Mouse (Mus musculus) limb, embryonic 13.5 days (tissue): ENCODE measurements around the gene Kcnj15. TPM values are rescaled to one million over a fixed set of nuclear protein-coding genes. Genes with fewer than 3 reads are reported as not detected.

Source experiments
- ATAC-seq: fragments of 200-750 bp; cut with Nextera tagmentation; 2 replicates; pipeline ENCODE4 v1.8.0; 2017; ENCODE audit warnings: low read depth, moderate number of reproducible peaks, moderate TSS enrichment; ENCODE audit not compliant: low FRiP score
- H3K27ac ChIP-seq: fragments of 300-500 bp; sonication (generic); 2 replicates; pipeline ENCODE4 v1.5.1; 2015; ENCODE audit warnings: inconsistent platforms, mild to moderate bottlenecking, moderate library complexity
- H3K27me3 ChIP-seq: fragments of 300-500 bp; sonication (generic); 2 replicates; pipeline ENCODE4 v1.6.1; 2015; ENCODE audit warnings: mild to moderate bottlenecking, inconsistent platforms
- H3K36me3 ChIP-seq: fragments of 300-500 bp; sonication (generic); 2 replicates; pipeline ENCODE4 v1.6.1; 2015; ENCODE audit warnings: inconsistent platforms, mild to moderate bottlenecking, moderate library complexity
- H3K4me1 ChIP-seq: fragments of 300-500 bp; sonication (generic); 2 replicates; pipeline ENCODE4 v1.6.1; 2015; ENCODE audit warnings: inconsistent platforms
- H3K4me2 ChIP-seq: fragments of 300-500 bp; sonication (generic); replicated peaks from 2 replicates; pipeline ENCODE4 v1.6.1; 2015; ENCODE audit warnings: inconsistent platforms, mild to moderate bottlenecking, moderate library complexity
- H3K4me3 ChIP-seq: fragments of 300-500 bp; sonication (generic); 2 replicates; pipeline ENCODE4 v1.5.1; 2015; ENCODE audit warnings: moderate library complexity, mild to moderate bottlenecking, inconsistent platforms
- H3K9ac ChIP-seq: fragments of 300-500 bp; sonication (generic); 2 replicates; pipeline ENCODE4 v1.6.1; 2015; ENCODE audit warnings: mild to moderate bottlenecking, inconsistent platforms
- H3K9me3 ChIP-seq: fragments of 300-500 bp; sonication (generic); 2 replicates; pipeline ENCODE4 v1.6.1; 2016; ENCODE audit warnings: inconsistent platforms
- WGBS: fragments of 180-500 bp; shearing (Covaris S2); methylation state at CpG from one replicate; pipeline ENCODE4 v1.1.7; 2015; 5-methylcytosine and 5-hydroxymethylcytosine counted together
- polyA plus RNA-seq: library from polyadenylated mRNA; unstranded; fragments of >200 nt; fragmentation: Nextera tagmentation; extraction: Ambion mirVana; gene quantifications from 2 replicates; pipeline ENCODE4 v1.2.1, GENCODE M21; 2015

Kcnj15 gene
- polyA plus RNA-seq, 1 experiment from 2014 or later = 1.3 TPM

DNA sequence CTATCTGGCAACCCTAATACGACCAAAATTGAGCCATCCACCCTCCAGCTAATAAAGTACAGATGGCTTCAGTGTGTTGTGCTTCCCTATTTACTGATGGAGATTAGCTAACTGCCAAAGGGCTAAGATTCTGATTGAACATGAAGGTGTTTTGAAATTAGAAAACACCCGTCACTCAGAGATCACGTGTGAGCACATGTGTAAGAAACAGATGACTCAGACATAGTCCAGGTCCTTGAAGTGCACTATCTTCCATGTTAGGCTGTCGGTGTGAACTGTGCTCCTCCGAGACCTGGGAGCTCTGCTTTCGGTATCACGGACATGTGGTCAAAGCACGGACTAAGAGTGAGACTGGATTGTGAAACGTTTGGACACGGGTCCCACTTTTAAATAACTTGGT, 26.0 kb downstream of the Kcnj15 start:
- Histone ChIP-seq H3K9me3 (no peaks in the 10 kb centered on the region), H3K27ac (no peak overlapping the region), H3K4me3 (no peak overlapping the region), H3K9ac (no peak overlapping the region), H3K27me3 (no peaks in the 10 kb centered on the region), H3K4me1 (no peaks in the 10 kb centered on the region), H3K4me2 (no peak overlapping the region), H3K36me3 (no peaks in the 10 kb centered on the region)
- WGBS = 79% methylated on average over 10 of the region's 10 CpGs
- no peak for ATAC-seq

DNA sequence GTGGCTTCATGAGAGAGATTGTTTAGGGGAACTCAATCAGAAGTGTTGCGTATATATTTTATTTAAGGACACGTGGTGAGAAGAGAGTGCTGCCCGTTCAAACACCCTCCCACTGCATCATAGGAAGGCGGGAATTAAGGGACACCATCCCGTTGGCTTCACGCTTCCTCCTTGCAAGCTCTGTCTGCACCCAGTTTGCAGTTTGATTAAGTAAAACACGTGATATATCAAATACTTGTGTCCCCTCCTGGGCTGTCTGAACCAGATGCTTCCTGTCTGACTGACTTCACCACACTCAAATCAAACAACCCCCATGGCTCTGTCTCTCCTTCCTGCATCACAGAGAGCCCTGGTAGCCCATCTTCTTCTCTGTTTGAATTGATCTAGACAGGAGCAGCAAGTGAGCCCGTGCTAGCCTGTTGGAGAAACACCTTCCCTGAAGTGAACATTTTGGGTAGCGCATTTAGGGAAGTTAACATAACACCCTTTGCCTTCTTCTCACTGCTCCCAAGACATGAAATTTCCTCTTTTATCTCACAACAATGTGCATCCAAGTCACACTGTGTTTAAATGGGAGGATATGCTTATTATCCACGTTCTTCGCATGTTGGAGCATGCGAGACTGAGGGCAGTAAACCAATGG, 26.8 kb downstream of the Kcnj15 start:
- no peaks in the 10 kb centered on the region for H3K27me3 ChIP-seq
- no peaks in the 10 kb centered on the region for H3K36me3 ChIP-seq
- no peak overlapping the region for H3K9ac ChIP-seq
- no peaks in the 10 kb centered on the region for H3K9me3 ChIP-seq
- H3K4me1 ChIP-seq = no peaks in the 10 kb centered on the region
- H3K4me3 ChIP-seq = no peak overlapping the region
- 79% methylated on average over 12 of the region's 12 CpGs for WGBS
- H3K27ac ChIP-seq = no peak overlapping the region
- ATAC-seq = no peak
- no peak overlapping the region for H3K4me2 ChIP-seq

DNA sequence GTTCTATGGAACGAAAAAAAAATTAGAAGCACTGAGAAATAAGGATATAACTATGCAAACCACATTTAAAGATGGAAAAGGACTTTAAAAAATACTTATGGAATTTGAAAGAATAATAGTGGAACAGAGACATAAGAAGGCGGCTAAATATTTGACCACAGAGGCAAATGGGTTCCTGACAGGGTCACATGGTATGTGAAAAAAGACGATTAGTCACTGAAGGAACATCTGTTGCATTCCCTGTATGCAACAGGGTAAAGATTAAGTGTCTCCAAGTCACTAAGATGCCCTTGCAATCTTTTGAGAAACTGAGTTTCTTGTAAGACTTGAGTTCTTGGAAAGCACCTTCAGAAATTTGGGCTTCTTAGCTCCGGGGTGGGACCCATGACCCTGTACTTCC, 27.7 kb downstream of the Kcnj15 start:
- Histone ChIP-seq H3K9ac (no peak overlapping the region), H3K4me1 (no peaks in the 10 kb centered on the region)
- WGBS = 77% methylated on average over 4 of the region's 4 CpGs

DNA sequence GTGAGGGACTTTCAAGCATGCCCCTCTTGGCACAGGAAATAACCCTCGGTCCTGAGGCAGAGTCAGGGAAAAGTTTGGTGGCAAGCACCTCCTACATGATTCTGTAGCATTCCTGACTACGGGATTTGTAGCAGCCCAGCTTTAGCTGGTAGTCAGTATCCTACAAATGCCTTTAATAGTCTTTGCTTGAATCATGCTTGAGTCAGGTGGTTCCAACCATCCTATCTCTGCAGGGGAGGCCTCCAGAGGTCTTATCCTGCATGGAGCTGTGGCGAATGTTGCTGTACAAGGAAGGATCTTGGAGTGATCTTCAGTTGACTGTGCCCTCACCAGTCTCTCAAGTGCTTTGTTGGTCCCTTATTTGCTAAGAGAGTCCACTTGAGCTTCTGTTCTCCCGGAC, 28.4 kb downstream of the Kcnj15 start:
- Histone ChIP-seq H3K4me2 (no peak overlapping the region), H3K4me3 (no peak overlapping the region), H3K27me3 (no peaks in the 10 kb centered on the region), H3K36me3 (no peaks in the 10 kb centered on the region), H3K27ac (no peak overlapping the region), H3K9ac (no peak overlapping the region), H3K4me1 (no peaks in the 10 kb centered on the region), H3K9me3 (no peaks in the 10 kb centered on the region)
- ATAC-seq = no peak
- 83% methylated on average over 4 of the region's 4 CpGs for WGBS

More for the DNA sequence above, 27.7 kb downstream of the Kcnj15 start:
- no peak overlapping the region for H3K27ac ChIP-seq
- H3K4me3 ChIP-seq = no peak overlapping the region
- ATAC-seq = no peak
- no peaks in the 10 kb centered on the region for H3K36me3 ChIP-seq
- H3K4me2 ChIP-seq = no peak overlapping the region
- no peaks in the 10 kb centered on the region for H3K9me3 ChIP-seq
- no peaks in the 10 kb centered on the region for H3K27me3 ChIP-seq

DNA sequence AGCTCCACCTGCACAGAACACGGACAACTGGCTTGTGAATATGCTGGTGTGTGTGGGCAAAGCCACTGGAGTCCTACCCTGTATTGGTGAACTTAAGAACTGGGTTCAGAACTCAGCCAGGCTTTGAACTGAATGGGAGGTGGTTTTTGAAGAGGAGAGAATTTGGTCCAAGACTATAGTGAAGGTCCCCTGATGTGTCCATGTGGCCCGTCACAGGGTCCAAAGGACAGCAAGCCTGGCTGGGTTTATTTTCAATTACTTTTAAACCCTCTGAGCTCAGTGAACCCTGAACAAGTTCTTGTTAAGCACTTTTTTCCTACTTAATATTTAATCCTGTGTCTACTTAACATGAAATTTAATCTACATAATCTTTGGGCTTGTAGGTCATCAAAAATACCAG, 30.3 kb downstream of the Kcnj15 start:
- peaks cover 11% of the 10 kb centered on the region for H3K4me1 ChIP-seq
- H3K4me3 ChIP-seq = no peak overlapping the region
- no peak for ATAC-seq
- no peaks in the 10 kb centered on the region for H3K9me3 ChIP-seq
- H3K9ac ChIP-seq = no peak overlapping the region
- H3K36me3 ChIP-seq = no peaks in the 10 kb centered on the region
- WGBS = 85% methylated on average over 2 of the region's 2 CpGs
- no peaks in the 10 kb centered on the region for H3K27me3 ChIP-seq
- H3K27ac ChIP-seq = no peak overlapping the region
- H3K4me2 ChIP-seq = no peak overlapping the region

DNA sequence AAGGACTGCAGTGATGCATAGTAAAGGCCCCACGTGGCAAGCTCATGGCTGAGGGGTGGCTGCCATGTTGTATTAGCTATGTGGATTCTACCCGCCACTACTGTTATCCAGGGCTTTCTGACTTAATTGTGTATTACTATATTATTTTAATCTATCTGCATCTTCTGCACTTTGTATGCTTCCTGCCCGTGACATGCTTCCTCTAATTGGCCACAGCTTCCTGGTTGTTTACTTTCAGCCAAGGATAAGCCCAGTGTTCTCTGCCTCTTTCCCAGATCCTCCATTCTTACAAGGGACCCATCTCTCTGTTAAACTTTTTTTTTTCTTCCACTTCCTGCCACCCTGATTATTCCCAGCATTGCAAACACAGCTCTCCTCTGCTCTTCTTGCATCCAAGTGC, 32.0 kb downstream of the Kcnj15 start:
- Histone ChIP-seq H3K27ac (no peak overlapping the region), H3K36me3 (no peaks in the 10 kb centered on the region), H3K9me3 (no peaks in the 10 kb centered on the region), H3K4me1 (peaks cover 14% of the 10 kb centered on the region), H3K9ac (no peak overlapping the region), H3K4me2 (no peak overlapping the region), H3K4me3 (no peak overlapping the region), H3K27me3 (no peaks in the 10 kb centered on the region)
- WGBS = 71% methylated on average over 3 of the region's 3 CpGs
- no peak for ATAC-seq

DNA sequence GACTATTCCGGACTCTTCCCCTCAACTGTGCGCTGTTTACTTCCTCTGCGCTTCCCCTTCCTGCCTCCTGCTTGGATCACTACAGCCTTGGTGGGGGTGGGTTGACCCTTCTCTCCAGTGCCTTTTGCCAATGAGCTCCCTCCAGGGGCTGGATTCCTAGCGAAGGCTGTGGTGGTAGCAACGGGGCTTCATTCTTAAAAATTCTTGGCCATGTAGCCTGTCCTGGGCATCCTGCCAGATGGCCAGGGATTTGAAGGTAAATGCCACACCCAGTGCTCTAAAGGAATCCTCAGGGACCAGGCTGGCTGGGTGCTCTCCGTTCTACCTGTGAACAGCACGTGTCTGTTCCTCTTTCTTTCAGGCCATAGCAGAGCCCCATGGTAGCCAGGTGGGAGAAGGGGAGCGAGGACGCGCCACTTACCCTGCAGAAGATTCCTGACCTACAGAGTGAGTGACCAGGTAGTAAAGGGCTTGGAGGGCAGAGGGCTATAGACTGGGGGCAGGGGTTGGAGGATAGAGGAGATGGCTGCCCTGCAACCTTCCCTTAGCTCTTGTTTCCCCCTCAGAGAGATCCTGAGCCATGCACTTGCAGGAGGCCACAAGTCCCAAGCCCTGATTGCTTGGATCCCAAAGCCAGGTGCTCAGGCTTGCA, 34.2 kb downstream of the Kcnj15 start:
- no peaks in the 10 kb centered on the region for H3K9me3 ChIP-seq
- no peak overlapping the region for H3K27ac ChIP-seq
- H3K36me3 ChIP-seq = no peaks in the 10 kb centered on the region
- whole genome bisulfite sequencing = 66% methylated on average over 10 of the region's 10 CpGs
- peaks cover 14% of the 10 kb centered on the region for H3K4me1 ChIP-seq
- H3K27me3 ChIP-seq = no peaks in the 10 kb centered on the region
- ATAC-seq = no peak
- no peak overlapping the region for H3K9ac ChIP-seq
- H3K4me2 ChIP-seq = no peak overlapping the region
- no peak overlapping the region for H3K4me3 ChIP-seq

DNA sequence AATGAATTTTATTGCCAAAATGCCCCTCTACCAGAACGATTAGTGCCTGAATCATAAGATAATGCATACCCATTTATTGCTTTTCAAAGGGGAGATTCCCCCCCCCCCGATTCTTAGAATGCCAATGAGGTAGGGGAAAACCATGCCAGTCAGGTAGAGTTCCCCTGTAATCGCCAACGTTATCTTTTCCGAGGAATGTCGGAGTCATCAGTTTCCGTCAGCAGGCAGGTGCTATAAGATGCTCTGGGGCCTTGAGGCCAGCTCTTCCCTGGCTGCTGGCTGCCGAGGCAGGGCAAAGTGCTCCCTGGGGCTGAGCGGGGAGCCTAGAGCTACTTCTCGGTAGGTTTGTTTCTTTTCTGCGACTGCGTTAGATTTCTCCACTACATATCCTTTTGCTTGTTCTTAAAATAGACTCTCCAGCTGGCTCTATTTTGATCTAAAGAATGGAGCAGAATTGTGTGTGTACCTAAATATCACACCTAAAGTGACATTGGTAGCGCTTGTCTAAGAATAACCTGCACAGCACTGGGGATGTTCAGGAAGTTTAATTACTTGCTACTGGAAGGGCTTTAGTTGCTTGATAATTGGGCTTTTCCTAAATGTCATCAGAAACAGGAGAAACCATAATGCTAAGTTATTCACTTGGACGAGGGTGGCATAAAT, 35.6 kb downstream of the Kcnj15 start:
- Histone ChIP-seq H3K36me3 (no peaks in the 10 kb centered on the region), H3K9me3 (no peaks in the 10 kb centered on the region), H3K27me3 (no peaks in the 10 kb centered on the region), H3K9ac (no peak overlapping the region), H3K4me3 (no peak overlapping the region), H3K4me2 (no peak overlapping the region), H3K27ac (no peak overlapping the region), H3K4me1 (peaks cover 14% of the 10 kb centered on the region)
- WGBS = 77% methylated on average over 14 of the region's 14 CpGs
- no peak for ATAC-seq

DNA sequence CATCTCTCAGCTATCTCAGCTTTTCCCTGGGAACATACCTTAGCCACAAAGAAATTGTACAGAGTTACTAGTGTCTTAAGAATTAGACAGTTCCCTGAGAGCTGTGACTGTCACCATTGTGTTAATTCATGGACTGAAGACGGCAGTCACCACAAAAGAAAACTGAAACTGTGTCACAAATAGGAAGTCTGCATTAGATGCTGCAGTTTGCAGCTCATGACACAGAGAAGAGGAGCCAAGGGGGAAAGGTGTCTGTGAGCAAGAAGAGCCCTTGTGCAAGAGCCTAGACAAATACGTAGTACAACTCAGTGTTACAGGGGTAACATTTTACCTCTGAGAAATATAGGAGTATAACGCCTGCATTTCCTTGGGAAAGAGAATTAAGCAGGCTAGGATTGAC, 40.3 kb downstream of the Kcnj15 start:
- 73% methylated on average over 3 of the region's 3 CpGs for WGBS
- Histone ChIP-seq H3K4me1 (peaks cover 4% of the 10 kb centered on the region; the same call in 1 of the 2 replicates), H3K27ac (no peak overlapping the region), H3K36me3 (no peaks in the 10 kb centered on the region), H3K4me2 (no peak overlapping the region), H3K27me3 (no peaks in the 10 kb centered on the region), H3K9me3 (no peaks in the 10 kb centered on the region), H3K9ac (no peak overlapping the region), H3K4me3 (no peak overlapping the region)
- ATAC-seq = no peak

DNA sequence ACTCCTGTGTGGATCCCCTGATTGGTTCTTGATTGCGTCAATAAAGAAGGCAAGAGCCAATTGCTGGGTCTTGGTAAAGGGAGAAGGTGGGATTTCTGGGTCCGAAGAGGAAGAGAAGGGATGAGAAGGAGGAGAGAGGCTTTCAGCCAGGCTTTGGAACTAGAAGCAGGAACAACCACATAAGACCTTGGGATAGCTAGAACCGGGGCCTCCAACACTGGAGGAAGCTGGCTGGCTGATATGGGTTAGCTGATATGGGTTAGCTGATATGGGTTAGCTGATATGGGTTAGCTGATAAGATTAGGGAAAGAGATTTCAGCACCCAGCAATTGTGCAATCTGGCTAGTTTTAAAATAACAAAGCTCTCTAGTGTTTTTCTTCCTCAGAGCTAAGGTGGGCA, 44.3 kb downstream of the Kcnj15 start:
- Histone ChIP-seq H3K27ac (no peak overlapping the region), H3K9ac (no peak overlapping the region), H3K4me3 (no peak overlapping the region), H3K9me3 (no peaks in the 10 kb centered on the region), H3K4me1 (no peaks in the 10 kb centered on the region), H3K4me2 (no peak overlapping the region), H3K36me3 (no peaks in the 10 kb centered on the region), H3K27me3 (no peaks in the 10 kb centered on the region)
- WGBS = 86% methylated on average over 3 of the region's 3 CpGs
- no peak for ATAC-seq

DNA sequence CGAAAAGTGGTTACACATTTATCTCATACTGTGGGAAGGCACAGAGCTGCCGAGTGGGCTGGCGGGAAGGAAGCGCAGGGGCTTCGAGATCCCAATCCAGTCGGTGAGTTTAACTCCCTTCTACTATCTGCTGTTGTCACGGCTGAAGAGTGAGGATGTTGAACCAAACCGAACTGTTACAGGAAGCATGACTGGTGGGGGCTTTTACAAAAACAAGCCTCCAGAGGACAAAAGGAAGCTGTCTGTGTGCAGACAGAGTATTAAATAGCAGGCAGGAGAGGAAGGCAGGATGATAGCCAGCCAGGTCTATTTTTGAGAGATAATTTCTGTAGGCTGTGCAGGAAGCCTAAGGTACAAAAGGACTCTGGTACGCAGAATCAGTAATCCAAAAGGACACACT, 46.3 kb downstream of the Kcnj15 start:
- H3K36me3 ChIP-seq = no peaks in the 10 kb centered on the region
- WGBS = 81% methylated on average over 9 of the region's 9 CpGs
- no peaks in the 10 kb centered on the region for H3K9me3 ChIP-seq
- no peak overlapping the region for H3K9ac ChIP-seq
- no peak overlapping the region for H3K4me3 ChIP-seq
- no peak overlapping the region for H3K4me2 ChIP-seq
- ATAC-seq = no peak
- no peak overlapping the region for H3K27ac ChIP-seq
- H3K27me3 ChIP-seq = no peaks in the 10 kb centered on the region
- H3K4me1 ChIP-seq = no peaks in the 10 kb centered on the region

DNA sequence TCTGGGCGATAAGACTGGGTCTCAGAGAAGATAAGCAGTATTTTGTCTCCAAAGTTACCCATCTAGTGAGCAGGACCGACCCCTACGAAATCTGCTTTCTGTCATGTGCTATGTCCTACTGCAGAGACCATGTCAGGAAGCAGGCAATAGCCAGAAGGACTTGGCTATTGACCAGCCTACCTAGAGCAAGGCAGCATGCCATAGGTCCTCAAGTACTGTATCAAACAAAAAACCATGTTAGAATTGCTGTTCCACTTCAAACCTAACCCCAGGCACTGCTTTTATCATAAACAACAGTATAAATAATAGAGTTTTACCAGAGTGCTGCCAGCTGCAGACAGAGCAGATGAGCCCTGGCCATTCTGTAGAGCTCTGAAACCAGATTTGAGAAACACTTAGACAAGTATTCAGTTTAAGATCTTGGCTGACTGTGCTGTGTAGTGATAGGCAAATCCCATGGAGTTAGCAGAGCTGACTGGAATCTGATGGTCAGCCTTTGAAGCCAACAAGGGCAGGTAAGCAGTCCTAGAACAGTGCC, 50.5 kb downstream of the Kcnj15 start:
- Histone ChIP-seq H3K9me3 (no peaks in the 10 kb centered on the region), H3K36me3 (no peaks in the 10 kb centered on the region), H3K4me2 (no peak overlapping the region), H3K27me3 (no peaks in the 10 kb centered on the region), H3K4me3 (no peak overlapping the region), H3K9ac (no peak overlapping the region), H3K4me1 (no peaks in the 10 kb centered on the region), H3K27ac (no peak overlapping the region)
- WGBS = 94% methylated on average over 3 of the region's 3 CpGs
- no peak for ATAC-seq
